ENCODE assay signal across 8 mouse cellular contexts in genomic region chr16:93973123-93973522, GRCm38 (mm10). TPM values are rescaled to one million over a fixed set of nuclear protein-coding genes. Genes with fewer than 3 reads are reported as not detected.
DNase-seq lines count a peak whose midpoint lies in the region; ATAC-seq lines count a peak whose summit lies in the region.

No protein-coding gene starts in this region.

- peak overlapping the region; percentile 35 for H3K4me3 ChIP-seq in kidney, embryonic 16.5 days (ENCODE audit: low read length)
- H3K4me3 ChIP-seq in embryonic facial prominence, embryonic 13.5 days = peak overlapping the region; percentile 13; the same call in 1 of the 2 replicates
- H3K4me3 ChIP-seq in limb, embryonic 11.5 days (ENCODE audit: low read depth, low read length) = peak overlapping the region; percentile 10; the same call in 1 of the 2 replicates
- H3K4me3 ChIP-seq in neural tube, embryonic 12.5 days = no peak overlapping the region

- H3K27ac ChIP-seq in kidney, embryonic 16.5 days (ENCODE audit: low read length) = no peak overlapping the region
- peak overlapping the region; percentile 11 for H3K27ac ChIP-seq in embryonic facial prominence, embryonic 13.5 days
- H3K27ac ChIP-seq in limb, embryonic 11.5 days (replicated peaks; ENCODE audit: low read depth, low read length) = no peak overlapping the region
- no peak overlapping the region for H3K27ac ChIP-seq in neural tube, embryonic 12.5 days

- H3K27me3 ChIP-seq in kidney, embryonic 16.5 days (ENCODE audit: insufficient read depth, low read length) = peaks cover 9% of the 10 kb centered on the region
- no peaks in the 10 kb centered on the region for H3K27me3 ChIP-seq in embryonic facial prominence, embryonic 13.5 days
- no peaks in the 10 kb centered on the region for H3K27me3 ChIP-seq in limb, embryonic 11.5 days (ENCODE audit: control insufficient read depth, insufficient read depth, low read length)
- H3K27me3 ChIP-seq in neural tube, embryonic 12.5 days (replicated peaks) = no peaks in the 10 kb centered on the region

- H3K9me3 ChIP-seq in kidney, embryonic 16.5 days (ENCODE audit: low read length) = no peaks in the 10 kb centered on the region
- no peaks in the 10 kb centered on the region; the same call in 1 of the 2 replicates for H3K9me3 ChIP-seq in embryonic facial prominence, embryonic 13.5 days
- no peaks in the 10 kb centered on the region for H3K9me3 ChIP-seq in limb, embryonic 11.5 days (ENCODE audit: control insufficient read depth, low read length)
- no peaks in the 10 kb centered on the region for H3K9me3 ChIP-seq in neural tube, embryonic 12.5 days

- 29% methylated on average over 10 of the region's 10 CpGs for WGBS in kidney, embryonic 16.5 days
- WGBS in embryonic facial prominence, embryonic 13.5 days = 24% methylated on average over 10 of the region's 10 CpGs
- WGBS in limb, embryonic 11.5 days = 25% methylated on average over 10 of the region's 10 CpGs
- WGBS in neural tube, embryonic 12.5 days = 30% methylated on average over 10 of the region's 10 CpGs

- H3K36me3 ChIP-seq in kidney, embryonic 16.5 days (ENCODE audit: insufficient read depth, low read length) = no peaks in the 10 kb centered on the region
- H3K36me3 ChIP-seq in embryonic facial prominence, embryonic 13.5 days = no peaks in the 10 kb centered on the region
- H3K36me3 ChIP-seq in limb, embryonic 11.5 days (ENCODE audit: control insufficient read depth, insufficient read depth, low read length) = no peaks in the 10 kb centered on the region
- no peaks in the 10 kb centered on the region for H3K36me3 ChIP-seq in neural tube, embryonic 12.5 days

- H3K9ac ChIP-seq in kidney, embryonic 16.5 days (replicated peaks; ENCODE audit: low read length) = peak overlapping the region; percentile 55
- H3K9ac ChIP-seq in embryonic facial prominence, embryonic 13.5 days = 0 out of 2 replicates have a peak overlapping the region, but pooled peaks have one; percentile 1
- no peak overlapping the region for H3K9ac ChIP-seq in limb, embryonic 11.5 days (ENCODE audit: low read length)
- no peak overlapping the region for H3K9ac ChIP-seq in neural tube, embryonic 12.5 days

- ATAC-seq in kidney, embryonic 16.5 days (ENCODE audit: low FRiP score, low TSS enrichment) = no peak
- 0 out of 2 replicates have a peak, but pooled peaks have one; percentile 1 for ATAC-seq in embryonic facial prominence, embryonic 13.5 days (ENCODE audit: insufficient number of reproducible peaks, insufficient read depth, low FRiP score, low TSS enrichment, low read depth)
- ATAC-seq in limb, embryonic 11.5 days (ENCODE audit: insufficient number of reproducible peaks, low FRiP score, low TSS enrichment, low read depth) = no peak
- no peak for ATAC-seq in neural tube, embryonic 12.5 days (ENCODE audit: low FRiP score, low read depth)

- no peak for DNase-seq in kidney, adult 8-10 months
- DNase-seq in limb, embryonic 11.5 days (ENCODE audit: low spot score) = no peak
- no peak for DNase-seq in layer of hippocampus, adult 18-20 months (ENCODE audit: low spot score in 2 of 2)
- no peak for DNase-seq in left cerebral cortex, adult 11 months (ENCODE audit: low spot score)
- DNase-seq in gastrocnemius, postnatal 14 days = no peak

- intact Hi-C loops in gastrocnemius, postnatal 14 days (cut with DNase I; ENCODE audit: low total_unique reads) = no loop called here

- H3K4me1 ChIP-seq in kidney, embryonic 16.5 days (ENCODE audit: insufficient read depth, low read length) = 0 out of 2 replicates have a peak, but pooled peaks cover 6% of the 10 kb centered on the region
- peaks cover 9% of the 10 kb centered on the region for H3K4me1 ChIP-seq in embryonic facial prominence, embryonic 13.5 days
- 0 out of 2 replicates have a peak, but pooled peaks cover 3% of the 10 kb centered on the region for H3K4me1 ChIP-seq in limb, embryonic 11.5 days (ENCODE audit: control insufficient read depth, insufficient read depth, low read length)
- H3K4me1 ChIP-seq in neural tube, embryonic 12.5 days = peaks cover 18% of the 10 kb centered on the region; the same call in 1 of the 2 replicates

- peak overlapping the region; percentile 52 for H3K4me2 ChIP-seq in kidney, embryonic 16.5 days (replicated peaks; ENCODE audit: low read depth, low read length)
- H3K4me2 ChIP-seq in embryonic facial prominence, embryonic 13.5 days = peak overlapping the region; percentile 50
- peak overlapping the region; percentile 33 for H3K4me2 ChIP-seq in limb, embryonic 11.5 days (ENCODE audit: low read depth, severe bottlenecking)
- peak overlapping the region; percentile 49 for H3K4me2 ChIP-seq in neural tube, embryonic 12.5 days (replicated peaks)

RNA-seq across cellular contexts. Expression of gene Cldn14, which starts 35.5 kb away (rescaled TPM):
- polyA plus RNA-seq in kidney, embryonic 16.5 days (2015; fragmentation: Nextera tagmentation; extraction: Ambion mirVana) = 0.12 and 0.14 TPM in 2 replicates
- polyA plus RNA-seq in embryonic facial prominence, embryonic 13.5 days (2015; fragmentation: Nextera tagmentation; extraction: Ambion mirVana) = not detected in 2 replicates
- not detected in 2 replicates for polyA plus RNA-seq in limb, embryonic 11.5 days (2014; fragmentation: Nextera tagmentation; extraction: Ambion mirVana)
- polyA plus RNA-seq in neural tube, embryonic 12.5 days (2016; fragmentation: Nextera tagmentation; extraction: Ambion mirVana) = 0.37 and 0.56 TPM in 2 replicates
- total RNA-seq in layer of hippocampus, adult 18-20 months (2021) = 1 to 10 TPM in 1 of 2 experiments, under 1 TPM in 1; 0.58 to 1.1 TPM
- total RNA-seq in gastrocnemius, postnatal 14 days (2021) = not detected

Comparison
In these comparisons a context has a peak if more than half of its experiments do, and no peak if none do; other contexts are left out.
1. H3K9ac ChIP-seq: peak in kidney, embryonic 16.5 days (single experiment) and embryonic facial prominence, embryonic 13.5 days (single experiment); none in limb, embryonic 11.5 days (single experiment) and neural tube, embryonic 12.5 days (single experiment).
2. Peak in every context shown above with its lines, with median percentiles within 50 percentile points of each other: H3K4me2 ChIP-seq.